Mouse (Mus musculus): ENCODE measurements around the gene Spesp1. TPM values are rescaled to one million over a fixed set of nuclear protein-coding genes. Genes with fewer than 3 reads are reported as not detected.
A peak's percentile ranks its signal among the peaks of the same experiment; 100 is the strongest.

The Spesp1 gene
- polyA plus RNA-seq (2012; ENCODE audit: insufficient read depth, insufficient read length, missing spikeins): not detected in 2 replicates

DNA sequence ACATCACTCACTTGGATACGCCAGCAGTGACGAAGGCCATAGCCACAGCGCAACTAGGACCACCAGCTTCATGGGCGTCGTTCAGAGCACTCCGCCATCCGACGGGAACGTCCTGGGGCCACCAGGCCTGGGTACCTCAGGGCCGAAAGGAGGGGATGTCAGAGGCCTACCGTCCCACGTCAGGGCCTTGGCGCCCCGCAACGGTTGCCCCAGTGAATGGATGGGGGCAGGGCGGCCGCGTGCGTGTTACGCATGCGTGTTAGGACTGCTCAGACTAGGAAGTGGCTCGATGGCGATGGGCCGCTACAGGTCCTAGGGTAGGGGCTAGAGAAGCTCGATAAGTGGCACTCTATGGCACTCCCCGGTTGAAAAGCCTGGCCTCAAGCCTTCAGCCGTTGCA, at the start of gene Spesp1:
Gene Spesp1 (minus strand): TSS at position 218 of the 400 bp plus-strand sequence.
- Histone ChIP-seq H3K4me3 (ENCODE audit: insufficient read depth, low read length) (no peak within 1 kb of the TSS), H3K27ac (ENCODE audit: insufficient read depth, low read depth, low read length) (no peak within 1 kb of the TSS), H3K4me1 (ENCODE audit: control insufficient read depth, insufficient read depth, low read length) (no peaks in the 10 kb centered on the region)
- TF ChIP-seq POLR2A (IDR thresholded peaks at IDR 0.05; ENCODE audit: borderline replicate concordance, low read depth, low read length) (no peak), CTCF (IDR thresholded peaks at IDR 0.05; ENCODE audit: low read depth, low read length) (no peak)

DNA sequence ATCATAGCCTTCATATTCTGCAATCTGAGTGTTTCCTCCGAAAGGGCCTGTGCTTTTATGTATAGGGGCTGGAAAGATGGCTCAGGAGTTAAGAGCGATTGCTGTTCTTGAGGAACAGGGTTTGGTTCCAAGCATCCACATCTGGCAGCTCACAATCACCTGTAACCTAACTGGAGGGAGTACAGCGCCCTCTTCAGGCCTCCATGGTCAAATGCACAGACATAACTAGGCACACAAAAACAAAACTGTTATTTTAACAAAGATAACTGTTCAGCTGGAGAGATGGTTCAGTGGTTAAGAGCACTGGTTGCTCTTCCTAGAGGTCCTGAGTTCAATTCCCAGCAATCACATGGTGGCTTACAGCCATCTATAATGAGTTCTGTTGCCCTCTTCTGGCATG, 44.0 kb upstream of the Spesp1 start:
- no peak overlapping the region for H3K4me3 ChIP-seq (ENCODE audit: insufficient read depth, low read length)
- H3K4me1 ChIP-seq (ENCODE audit: control insufficient read depth, insufficient read depth, low read length): no peaks in the 10 kb centered on the region
- no peak overlapping the region for H3K27ac ChIP-seq (ENCODE audit: insufficient read depth, low read depth, low read length)
- TF ChIP-seq POLR2A (IDR thresholded peaks at IDR 0.05; ENCODE audit: borderline replicate concordance, low read depth, low read length) (no peak), CTCF (IDR thresholded peaks at IDR 0.05; ENCODE audit: low read depth, low read length) (no peak)

DNA sequence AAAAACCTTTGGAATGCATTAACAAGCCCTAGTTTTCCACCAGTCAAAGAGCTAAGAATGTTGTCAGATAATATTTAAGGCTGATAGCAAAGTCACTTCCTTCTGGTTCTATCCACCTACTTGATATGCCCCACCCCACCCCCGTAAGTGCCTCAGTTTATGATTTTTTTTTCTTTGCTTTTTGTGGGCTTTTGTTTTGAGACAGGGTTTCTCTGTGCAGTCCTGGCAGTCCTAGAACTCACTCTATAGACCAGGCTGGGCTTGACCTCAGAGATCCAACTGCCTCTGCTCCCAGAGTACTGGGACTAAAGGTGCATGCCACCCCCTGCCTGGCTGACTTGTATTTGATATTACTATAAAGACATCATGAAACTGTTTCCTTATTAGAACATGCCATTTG, 41.8 kb upstream of the Spesp1 start:
- TF ChIP-seq CTCF (IDR thresholded peaks at IDR 0.05; ENCODE audit: low read depth, low read length) (no peak), POLR2A (IDR thresholded peaks at IDR 0.05; ENCODE audit: borderline replicate concordance, low read depth, low read length) (no peak)
- Histone ChIP-seq H3K4me1 (ENCODE audit: control insufficient read depth, insufficient read depth, low read length) (no peaks in the 10 kb centered on the region), H3K4me3 (ENCODE audit: insufficient read depth, low read length) (no peak overlapping the region), H3K27ac (ENCODE audit: insufficient read depth, low read depth, low read length) (no peak overlapping the region)

DNA sequence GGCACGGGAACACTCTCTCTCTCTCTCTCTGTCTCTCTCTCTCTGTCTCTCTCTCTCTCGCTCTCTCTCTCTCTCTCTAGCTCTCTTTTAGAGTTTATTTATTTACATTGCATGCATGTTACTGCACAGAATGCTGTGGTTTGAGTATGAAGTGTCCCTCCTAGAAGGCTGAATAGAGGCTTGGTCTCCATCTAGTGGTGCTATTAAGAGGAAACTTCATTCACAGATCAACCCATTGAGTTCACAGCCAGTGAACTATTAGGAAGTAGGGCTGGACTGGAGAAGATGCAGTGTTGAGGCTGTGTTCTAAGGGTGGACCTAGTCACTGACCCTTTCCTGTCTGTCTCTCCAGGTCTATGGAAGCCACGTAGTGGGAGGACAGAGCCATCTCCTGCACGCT, 36.7 kb upstream of the Spesp1 start:
- H3K4me1 ChIP-seq (ENCODE audit: control insufficient read depth, insufficient read depth, low read length): no peaks in the 10 kb centered on the region
- no peak for TF ChIP-seq CTCF (IDR thresholded peaks at IDR 0.05; ENCODE audit: low read depth, low read length)
- TF ChIP-seq POLR2A (IDR thresholded peaks at IDR 0.05; ENCODE audit: borderline replicate concordance, low read depth, low read length): no peak
- no peak overlapping the region for H3K27ac ChIP-seq (ENCODE audit: insufficient read depth, low read depth, low read length)
- H3K4me3 ChIP-seq (ENCODE audit: insufficient read depth, low read length): no peak overlapping the region

DNA sequence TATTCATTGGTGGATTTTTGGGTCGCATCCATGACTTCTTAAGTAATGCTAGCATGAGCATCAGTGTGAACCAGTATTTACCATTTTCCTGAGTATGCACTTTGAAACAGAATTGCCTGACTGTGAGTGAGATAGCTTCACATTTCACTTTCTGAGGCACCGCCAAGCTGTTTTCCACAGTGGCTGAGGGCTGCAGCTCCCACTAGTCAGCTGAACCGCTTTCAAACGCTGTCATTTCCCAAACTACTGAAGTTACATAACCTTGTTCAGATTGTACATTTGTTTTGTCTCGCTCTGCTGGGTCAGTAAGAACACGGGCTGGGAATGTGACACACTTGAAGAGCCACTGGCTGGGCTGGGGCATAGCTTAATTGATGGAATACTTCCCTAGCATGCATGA, 33.5 kb upstream of the Spesp1 start:
- Histone ChIP-seq H3K27ac (ENCODE audit: insufficient read depth, low read depth, low read length) (no peak overlapping the region), H3K4me1 (ENCODE audit: control insufficient read depth, insufficient read depth, low read length) (no peaks in the 10 kb centered on the region), H3K4me3 (ENCODE audit: insufficient read depth, low read length) (no peak overlapping the region)
- TF ChIP-seq CTCF (IDR thresholded peaks at IDR 0.05; ENCODE audit: low read depth, low read length) (no peak), POLR2A (IDR thresholded peaks at IDR 0.05; ENCODE audit: borderline replicate concordance, low read depth, low read length) (no peak)

DNA sequence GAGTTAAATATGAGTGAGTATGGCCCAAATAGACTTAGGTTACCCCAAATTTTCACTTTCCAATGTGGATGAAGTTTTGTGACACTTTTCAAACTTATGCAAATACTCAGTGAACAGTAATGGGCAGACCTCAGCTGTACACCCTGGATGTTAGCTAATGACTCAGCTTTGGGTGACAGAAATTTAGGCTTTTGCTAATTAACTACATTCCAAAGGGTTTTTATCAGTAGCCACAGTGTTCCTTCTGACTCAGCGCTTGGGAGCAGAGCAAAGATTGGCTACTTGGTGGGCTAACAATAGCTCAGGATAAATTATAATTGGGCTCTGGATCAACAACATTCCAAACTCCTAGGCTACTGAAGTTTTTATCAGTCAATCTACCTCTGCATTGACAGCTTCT, 14.9 kb upstream of the Spesp1 start:
- Histone ChIP-seq H3K4me1 (ENCODE audit: control insufficient read depth, insufficient read depth, low read length) (peaks cover 5% of the 10 kb centered on the region), H3K27ac (ENCODE audit: insufficient read depth, low read depth, low read length) (no peak overlapping the region), H3K4me3 (ENCODE audit: insufficient read depth, low read length) (no peak overlapping the region)
- no peak for TF ChIP-seq POLR2A (IDR thresholded peaks at IDR 0.05; ENCODE audit: borderline replicate concordance, low read depth, low read length)
- no peak for TF ChIP-seq CTCF (IDR thresholded peaks at IDR 0.05; ENCODE audit: low read depth, low read length)

DNA sequence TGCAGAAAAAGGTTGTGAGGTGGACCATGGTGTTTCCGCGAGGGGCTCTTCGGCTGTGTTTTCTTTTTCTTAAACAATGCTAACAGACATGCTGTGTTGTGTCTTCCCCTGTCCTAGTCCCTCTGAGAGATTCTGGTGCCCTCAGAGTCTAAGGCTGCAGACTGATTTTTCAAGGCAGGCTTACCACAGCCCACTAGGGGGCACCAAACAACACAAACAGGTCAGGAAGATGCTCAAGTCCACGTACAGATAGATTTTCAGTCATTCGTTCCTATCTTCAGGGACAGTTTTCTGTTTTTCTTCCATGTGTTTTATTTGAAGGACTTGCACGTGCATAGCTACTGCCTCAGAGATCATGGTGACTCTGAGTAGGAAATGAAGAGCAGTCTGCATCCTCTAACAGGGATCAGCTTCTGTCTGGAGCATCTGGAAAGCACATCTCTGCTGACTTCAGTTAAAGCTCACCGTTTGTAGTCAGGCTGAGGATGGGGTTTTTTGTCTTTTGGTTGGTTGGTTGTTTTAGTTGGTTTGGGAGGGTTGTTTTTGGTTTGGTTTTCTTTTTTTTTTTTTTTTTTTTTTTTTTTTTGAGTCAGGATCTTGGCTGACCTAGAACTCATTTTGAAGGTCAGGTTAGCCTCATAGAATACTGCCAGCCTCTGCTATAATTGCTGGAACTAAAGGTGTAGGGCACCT, 13.1 kb upstream of the Spesp1 start:
- H3K4me3 ChIP-seq (ENCODE audit: insufficient read depth, low read length): no peak overlapping the region
- no peak overlapping the region for H3K27ac ChIP-seq (ENCODE audit: insufficient read depth, low read depth, low read length)
- TF ChIP-seq CTCF (IDR thresholded peaks at IDR 0.05; ENCODE audit: low read depth, low read length) (peak; percentile 62; the same call in 1 of the 2 replicates), POLR2A (IDR thresholded peaks at IDR 0.05; ENCODE audit: borderline replicate concordance, low read depth, low read length) (no peak)
- peaks cover 5% of the 10 kb centered on the region for H3K4me1 ChIP-seq (ENCODE audit: control insufficient read depth, insufficient read depth, low read length)

DNA sequence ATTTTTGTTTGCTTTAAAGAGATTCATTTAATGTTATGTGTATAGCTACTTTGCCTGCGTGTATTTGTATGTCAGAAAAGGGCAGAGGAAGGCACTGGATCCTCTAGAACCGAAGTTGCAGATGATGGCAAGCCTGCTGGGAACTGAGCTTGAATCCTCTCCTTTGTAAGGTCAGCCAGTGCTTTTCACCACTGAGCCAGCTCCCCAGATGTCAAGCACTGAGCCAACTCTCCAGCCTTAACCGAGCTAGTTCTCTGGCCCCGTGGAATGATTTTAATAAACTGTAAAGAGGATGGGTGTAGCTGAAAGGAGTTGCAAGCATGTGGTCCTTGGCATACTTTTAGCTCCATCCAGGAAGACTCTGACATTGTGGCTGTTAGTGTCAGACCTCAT, 5.6 kb upstream of the Spesp1 start:
- Histone ChIP-seq H3K4me3 (ENCODE audit: insufficient read depth, low read length) (no peak overlapping the region), H3K27ac (ENCODE audit: insufficient read depth, low read depth, low read length) (no peak overlapping the region), H3K4me1 (ENCODE audit: control insufficient read depth, insufficient read depth, low read length) (peaks cover 5% of the 10 kb centered on the region)
- no peak for TF ChIP-seq CTCF (IDR thresholded peaks at IDR 0.05; ENCODE audit: low read depth, low read length)
- TF ChIP-seq POLR2A (IDR thresholded peaks at IDR 0.05; ENCODE audit: borderline replicate concordance, low read depth, low read length): no peak

DNA sequence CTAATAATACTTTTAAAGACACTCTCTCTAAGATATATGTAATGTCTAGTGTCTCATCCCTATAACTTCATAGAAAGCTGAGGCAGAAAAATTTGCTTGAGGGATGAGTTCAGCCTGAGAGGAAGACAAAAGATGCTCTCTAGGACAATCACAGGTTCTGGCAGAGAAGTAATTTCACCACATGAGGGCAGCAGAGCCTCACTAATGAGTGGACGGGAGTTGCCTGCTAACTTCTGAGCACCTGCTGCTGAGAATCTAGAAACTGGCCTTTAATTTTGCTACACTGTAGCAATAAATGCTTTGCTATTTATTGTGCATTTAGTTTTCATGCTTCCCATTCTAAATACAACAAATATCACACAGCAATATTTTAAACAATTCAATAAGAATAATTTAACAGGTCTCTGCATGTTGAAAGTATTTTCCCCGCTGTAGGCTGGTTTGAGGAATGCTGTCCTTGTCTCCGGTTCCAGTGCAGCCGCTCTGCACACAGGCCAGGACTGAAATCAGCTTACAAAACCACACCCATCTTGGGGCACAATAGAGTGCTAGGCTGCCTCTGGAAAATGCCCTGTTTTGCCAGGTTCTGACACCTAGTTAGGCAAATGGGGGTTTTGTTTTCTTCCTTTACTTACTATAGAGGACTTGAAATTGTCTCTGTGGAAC, 5.1 kb upstream of the Spesp1 start:
- TF ChIP-seq POLR2A (IDR thresholded peaks at IDR 0.05; ENCODE audit: borderline replicate concordance, low read depth, low read length) (no peak), CTCF (IDR thresholded peaks at IDR 0.05; ENCODE audit: low read depth, low read length) (no peak)
- Histone ChIP-seq H3K4me3 (ENCODE audit: insufficient read depth, low read length) (no peak overlapping the region), H3K4me1 (ENCODE audit: control insufficient read depth, insufficient read depth, low read length) (peaks cover under 1% of the 10 kb centered on the region), H3K27ac (ENCODE audit: insufficient read depth, low read depth, low read length) (no peak overlapping the region)

DNA sequence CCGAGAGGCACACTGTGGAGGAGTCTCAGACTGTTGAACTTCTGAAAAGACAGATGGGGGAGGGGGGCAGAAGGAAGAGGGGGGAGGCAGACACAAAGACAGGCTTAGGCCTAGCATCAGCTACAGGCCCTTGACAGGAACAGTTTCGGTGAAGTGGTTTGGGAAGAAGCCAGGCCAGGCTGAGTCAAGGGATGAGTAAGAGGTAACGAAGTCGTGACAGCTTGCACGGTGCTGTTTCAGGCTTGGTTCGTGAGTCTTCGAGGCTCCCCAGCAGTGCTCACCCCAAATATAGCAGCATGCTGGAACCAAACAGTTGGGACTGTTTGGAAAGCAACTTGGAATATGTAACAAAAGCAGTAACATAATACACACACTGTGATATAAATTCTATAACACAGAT, 2.3 kb upstream of the Spesp1 start:
- Histone ChIP-seq H3K27ac (ENCODE audit: insufficient read depth, low read depth, low read length) (no peak overlapping the region), H3K4me3 (ENCODE audit: insufficient read depth, low read length) (no peak overlapping the region), H3K4me1 (ENCODE audit: control insufficient read depth, insufficient read depth, low read length) (no peaks in the 10 kb centered on the region)
- no peak for TF ChIP-seq CTCF (IDR thresholded peaks at IDR 0.05; ENCODE audit: low read depth, low read length)
